Mouse (Mus musculus): Measurements from ENCODE around the gene Dmrtc1a. TPM values are rescaled to one million over a fixed set of nuclear protein-coding genes. Genes with fewer than 3 reads are reported as not detected.
A peak's percentile ranks its signal among the peaks of the same experiment; 100 is the strongest.
"Not testable (repeated sequence)": the region's sequence is repeated elsewhere in the genome, so short reads cannot be mapped to it uniquely, and the experiment has no call there.

Dmrtc1a gene
- 1 to 10 TPM; 1.7 TPM for total RNA-seq (2021)
- long read RNA-seq, partial matches to known transcripts, result 0 of 1 reads
- long read RNA-seq, other reads (novel, unspliced or antisense), result 1 of 1 reads

GRCm38 (mm10) chrX:102908587-102908986, at the start of gene Dmrtc1a, which contains the start of gene 1700011M02Rik:
Dmrtc1a (minus strand) TSS chrX:102908687.
1700011M02Rik (plus strand) TSS chrX:102908905.
- DNase-seq (ENCODE audit: low spot score in 2 of 2), result not testable (repeated sequence)

- DNase-seq (ENCODE audit: low spot score in 2 of 2), result not testable (repeated sequence)
Measured at GRCm38 (mm10) chrX:102950136-102950535, 41.6 kb upstream of the Dmrtc1a start.

GRCm38 (mm10) chrX:102936743-102937142, 28.3 kb upstream of the Dmrtc1a start:
- DNase-seq (ENCODE audit: low spot score in 2 of 2), result no peak

- DNase-seq (ENCODE audit: low spot score in 2 of 2), result no peak
Measured at GRCm38 (mm10) chrX:102934395-102934764, 25.9 kb upstream of the Dmrtc1a start.

- peak; percentile 62 to 77 for DNase-seq (ENCODE audit: low spot score in 2 of 2)
Measured at GRCm38 (mm10) chrX:102933571-102934394, 25.3 kb upstream of the Dmrtc1a start.

- DNase-seq (ENCODE audit: low spot score in 2 of 2), result no peak
Measured at GRCm38 (mm10) chrX:102932992-102933570, 24.6 kb upstream of the Dmrtc1a start.

GRCm38 (mm10) chrX:102928072-102928471, 19.6 kb upstream of the Dmrtc1a start, which contains the start of gene 1700018G05Rik:
1700018G05Rik (plus strand) TSS chrX:102928372.
- DNase-seq (ENCODE audit: low spot score in 2 of 2), result not testable (repeated sequence)

- peak; percentile 28 to 42 for DNase-seq (ENCODE audit: low spot score in 2 of 2)
Measured at GRCm38 (mm10) chrX:102926707-102927106, 18.2 kb upstream of the Dmrtc1a start.

GRCm38 (mm10) chrX:102914823-102915222, 6.3 kb upstream of the Dmrtc1a start:
- DNase-seq (ENCODE audit: low spot score in 2 of 2), result not testable (repeated sequence)

GRCm38 (mm10) chrX:102867871-102868270, 40.6 kb downstream of the Dmrtc1a start, which contains the start of gene 1700031F05Rik:
1700031F05Rik (minus strand) TSS chrX:102867971.
- no peak for DNase-seq (ENCODE audit: low spot score in 2 of 2)

GRCm38 (mm10) chrX:102854516-102854915, 54.0 kb downstream of the Dmrtc1a start, which contains the start of gene Dmrtc1c2:
Dmrtc1c2 (minus strand) TSS chrX:102854616.
- DNase-seq (ENCODE audit: low spot score in 2 of 2), result not testable (repeated sequence)

Other genes starting within 250 kb of the Dmrtc1a start
- not detected for gene Gm3880, start 221.7 kb downstream of the Dmrtc1a start, total RNA-seq (2021)
- not detected for gene Gm9112, start 201.1 kb downstream of the Dmrtc1a start, total RNA-seq (2021)
- gene Dmrtc1b, start 200.8 kb downstream of the Dmrtc1a start, total RNA-seq (2021), result not detected
- gene Dmrtc1c1, start 105.7 kb downstream of the Dmrtc1a start, total RNA-seq (2021), result not detected
- not detected for gene Dmrtc1c2, start 54.1 kb downstream of the Dmrtc1a start, total RNA-seq (2021)
- gene 1700031F05Rik, start 40.7 kb downstream of the Dmrtc1a start, total RNA-seq (2021), result not detected
- not detected for gene 1700011M02Rik, start 218 bp upstream of the Dmrtc1a start, total RNA-seq (2021)
- gene 1700018G05Rik, start 19.7 kb upstream of the Dmrtc1a start, total RNA-seq (2021), result not detected